Mouse (Mus musculus): ENCODE measurements at regions not wholly inside any gene's neighbourhood (a gene's known extent, or its start where the extent isn't known, plus 50 kb on each side); places are given as distances from the start of the nearest gene placed in this dataset.

GRCm38 (mm10) chr1:75681913-75682312 lies 135.8 kb downstream of the Slc4a3 start:
- TF ChIP-seq POLR2A (IDR thresholded peaks at IDR 0.05; ENCODE audit: insufficient read depth, low read depth, low read length) = no peak
- TF ChIP-seq CTCF (IDR thresholded peaks at IDR 0.05; ENCODE audit: insufficient read depth, low read depth, low read length) = no peak

Measured in olfactory bulb, adult 2 months (tissue).